In the genomic region with DNA sequence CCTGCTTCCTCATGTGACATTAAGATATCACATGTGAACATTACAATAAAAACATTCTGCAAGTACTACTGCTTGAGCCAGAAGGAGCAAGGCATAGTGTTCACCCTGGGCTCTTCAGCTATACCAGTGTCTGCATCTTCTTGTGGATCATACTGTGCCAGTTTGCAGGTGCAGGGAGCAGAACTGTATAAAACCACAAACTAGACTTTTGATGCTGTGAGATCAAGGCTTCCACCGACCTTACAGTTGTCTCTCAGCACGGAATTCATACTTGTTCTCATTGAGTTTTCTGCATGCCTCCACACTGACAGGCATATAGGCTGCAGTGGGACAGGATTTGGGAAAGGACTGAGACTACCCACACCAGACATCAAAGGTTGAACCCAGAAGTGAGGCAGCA, we compare ENCODE assay signal across 22 mouse cellular contexts.
DNase-seq lines count a peak whose midpoint lies in the region; TF ChIP-seq lines count a peak whose summit lies in the region.
"Had no signal": no experiment of that assay in that cellular context is flagged by ENCODE, and none has a peak within 500 bp of the region (broad histone marks: within the 10 kb centered on the region; RNA-seq: fewer than 3 reads in every experiment).

No protein-coding gene starts in this region.

- no peak for TF ChIP-seq POLR2A in thymus, adult 2 months (IDR thresholded peaks at IDR 0.05; ENCODE audit: control insufficient read depth, extremely low read depth, insufficient read depth, low read length, poor library complexity)
- no peak for TF ChIP-seq POLR2A in kidney, adult 2 months (IDR thresholded peaks at IDR 0.05; ENCODE audit: low read depth, low read length)

- no peak for TF ChIP-seq CTCF in thymus, adult 2 months (IDR thresholded peaks at IDR 0.05; ENCODE audit: borderline replicate concordance, control insufficient read depth, extremely low read depth, insufficient read depth, low read length, poor library complexity)
- TF ChIP-seq CTCF in kidney, adult 2 months (conservative IDR thresholded peaks at IDR 0.05; ENCODE audit: insufficient read depth, insufficient read length, low read depth, low read length) = no peak

- H3K4me1 ChIP-seq in thymus, adult 2 months (replicated peaks; ENCODE audit: control insufficient read depth, insufficient read depth, low read length) = peaks cover 8% of the 10 kb centered on the region
- no peaks in the 10 kb centered on the region for H3K4me1 ChIP-seq in kidney, adult 2 months (ENCODE audit: control insufficient read depth, insufficient read depth, low read length)
- H3K4me1 ChIP-seq: embryonic facial prominence, embryonic 10.5 days; embryonic facial prominence, embryonic 12.5 days had no signal

- WGBS in thymus, adult 2 months = 7% methylated on average over 2 of the region's 2 CpGs
- WGBS in kidney, adult 2 months = 87% methylated on average over 2 of the region's 2 CpGs

- H3K36me3 ChIP-seq in thymus, adult 2 months (ENCODE audit: control insufficient read depth, insufficient read depth, low read length) = no peaks in the 10 kb centered on the region
- no peaks in the 10 kb centered on the region for H3K36me3 ChIP-seq in kidney, adult 2 months (ENCODE audit: control insufficient read depth, insufficient read depth, low read length)
- H3K36me3 ChIP-seq: embryonic facial prominence, embryonic 10.5 days; embryonic facial prominence, embryonic 12.5 days; forebrain, embryonic 15.5 days; G1E had no signal

- H3K27ac ChIP-seq in thymus, adult 2 months (ENCODE audit: control insufficient read depth, insufficient read depth, low read length) = peak overlapping the region; percentile 99
- H3K27ac ChIP-seq in kidney, adult 2 months (ENCODE audit: insufficient read depth, low read depth, low read length) = no peak overlapping the region
- H3K27ac ChIP-seq: embryonic facial prominence, embryonic 10.5 days; embryonic facial prominence, embryonic 12.5 days; forebrain, embryonic 13.5 days; forebrain, embryonic 15.5 days had no signal

- H3K27me3 ChIP-seq in thymus, adult 2 months (ENCODE audit: control insufficient read depth, insufficient read depth, low read length) = no peaks in the 10 kb centered on the region
- no peaks in the 10 kb centered on the region for H3K27me3 ChIP-seq in kidney, adult 2 months (replicated peaks; ENCODE audit: control insufficient read depth, insufficient read depth, low read length)
- H3K27me3 ChIP-seq: CH12.LX; embryonic facial prominence, embryonic 12.5 days; forebrain, embryonic 13.5 days; forebrain, embryonic 15.5 days; Patski had no signal

- DNase-seq in thymus, adult 18-20 months = peak; percentile 3 to 46
- peak; percentile 27 for DNase-seq in thymus, adult 2 months
- DNase-seq in thymus, postnatal 10 days (ENCODE audit: low spot score in 2 of 2) = peak; percentile 24 to 37
- peak; percentile 49 for DNase-seq in thymus, postnatal 25 days
- DNase-seq in kidney, adult 2 months = no peak
- DNase-seq in B cell, adult 2 months = no peak
- no peak for DNase-seq in spleen, postnatal 14 days (ENCODE audit: low spot score in 2 of 2)
- DNase-seq in layer of hippocampus, postnatal 10 days (ENCODE audit: low spot score in 2 of 2) = no peak
- DNase-seq: adrenal gland, adult 8-10 months; adrenal gland, postnatal 14 days; adrenal gland, postnatal 36 days; cerebellum, adult 11-12 months; cerebellum, adult 2 months; cerebellum, adult 9-10 months; cerebellum, postnatal 25 days had no signal

- H3K4me3 ChIP-seq in thymus, adult 2 months (ENCODE audit: control insufficient read depth, insufficient read depth, low read length) = peak overlapping the region; percentile 35; the same call in 1 of the 2 replicates
- H3K4me3 ChIP-seq in kidney, adult 2 months (ENCODE audit: insufficient read depth, low read depth, low read length) = no peak overlapping the region
- H3K4me3 ChIP-seq: embryonic facial prominence, embryonic 10.5 days; embryonic facial prominence, embryonic 12.5 days; forebrain, embryonic 13.5 days; forebrain, embryonic 15.5 days had no signal

Comparison
In these comparisons a context has a peak if more than half of its experiments do, and no peak if none do; other contexts are left out.
1. DNase-seq: peak in thymus, adult 18-20 months (2 of 2), thymus, adult 2 months (single experiment), thymus, postnatal 10 days (2 of 2) and thymus, postnatal 25 days (single experiment); none in kidney, adult 2 months (single experiment), B cell, adult 2 months (0 of 2), spleen, postnatal 14 days (0 of 2) and layer of hippocampus, postnatal 10 days (0 of 2).